Mouse (Mus musculus) thymus, postnatal 10 days (tissue): ENCODE results near the gene Ada.

Experiments
- DNase-seq, 2 experiments: peaks; one replicate each; pipeline ENCODE4 v3.0.0; 2021; ENCODE audit warnings: low spot score in 2 of 2

Ada gene

GRCm38 (mm10) chr2:163732021-163732420 is 18.0 kb downstream of the Ada start:
- no peak for DNase-seq

GRCm38 (mm10) chr2:163728300-163728699 is 21.7 kb downstream of the Ada start:
- no peak for DNase-seq

GRCm38 (mm10) chr2:163726766-163727393 is 23.2 kb downstream of the Ada start:
- DNase-seq = no peak

- no peak for DNase-seq
Measured at GRCm38 (mm10) chr2:163722550-163722949, 27.5 kb downstream of the Ada start.

- no peak for DNase-seq
Measured at GRCm38 (mm10) chr2:163719616-163720015, 30.4 kb downstream of the Ada start.

GRCm38 (mm10) chr2:163718951-163719603 is 31.0 kb downstream of the Ada start:
- DNase-seq = peak; percentile 73 to 89

GRCm38 (mm10) chr2:163718526-163718925 is 31.5 kb downstream of the Ada start:
- DNase-seq = no peak

- peak in 1 of 2 experiments; percentile 41 for DNase-seq
Measured at GRCm38 (mm10) chr2:163716853-163717252, 33.2 kb downstream of the Ada start.

GRCm38 (mm10) chr2:163716448-163716847 is 33.6 kb downstream of the Ada start:
- no peak for DNase-seq

GRCm38 (mm10) chr2:163713340-163713739 is 36.7 kb downstream of the Ada start:
- peak; percentile 33 to 39 for DNase-seq

GRCm38 (mm10) chr2:163712874-163713273 is 37.2 kb downstream of the Ada start:
- peak in 1 of 2 experiments; percentile 25 for DNase-seq

GRCm38 (mm10) chr2:163712473-163712872 is 37.6 kb downstream of the Ada start:
- DNase-seq = peak; percentile 61 to 76

GRCm38 (mm10) chr2:163711368-163711868 is 38.6 kb downstream of the Ada start:
- DNase-seq = peak in 1 of 2 experiments; percentile 27

GRCm38 (mm10) chr2:163710606-163711159 is 39.4 kb downstream of the Ada start:
- DNase-seq = no peak

- DNase-seq = peak in 1 of 2 experiments; percentile 28
Measured at GRCm38 (mm10) chr2:163710000-163710399, 40.0 kb downstream of the Ada start.

GRCm38 (mm10) chr2:163708763-163709250 is 41.2 kb downstream of the Ada start:
- no peak for DNase-seq

- DNase-seq = no peak
Measured at GRCm38 (mm10) chr2:163708321-163708720, 41.7 kb downstream of the Ada start.

GRCm38 (mm10) chr2:163703599-163704260 is 46.3 kb downstream of the Ada start:
- no peak for DNase-seq

GRCm38 (mm10) chr2:163702921-163703320 is 47.1 kb downstream of the Ada start:
- no peak for DNase-seq

- DNase-seq = peak in 1 of 2 experiments; percentile 32
Measured at GRCm38 (mm10) chr2:163702431-163702830, 47.6 kb downstream of the Ada start.

GRCm38 (mm10) chr2:163699078-163699780 is 50.8 kb downstream of the Ada start:
- DNase-seq = no peak
